ENCODE assay signal across 8 mouse cellular contexts in genomic region chr9:58841655-58842054, GRCm38 (mm10). TPM values are rescaled to one million over a fixed set of nuclear protein-coding genes. Genes with fewer than 3 reads are reported as not detected.
DNase-seq lines count a peak whose midpoint lies in the region; ATAC-seq lines count a peak whose summit lies in the region.

No protein-coding gene starts in this region.

- H3K4me3 ChIP-seq in heart, embryonic 12.5 days, result no peak overlapping the region

- H3K4me2 ChIP-seq in heart, embryonic 12.5 days, result no peak overlapping the region

- H3K9me3 ChIP-seq in heart, embryonic 12.5 days (replicated peaks), result no peaks in the 10 kb centered on the region

- peaks cover 48% of the 10 kb centered on the region for H3K4me1 ChIP-seq in heart, embryonic 12.5 days (replicated peaks)

- peak; percentile 46 to 54 for DNase-seq in heart, postnatal 36 days
- DNase-seq in A20 (ENCODE audit: low read depth, low spot score), result peak; percentile 44
- peak; percentile 39 for DNase-seq in adrenal gland, adult 8-10 months
- peak; percentile 29 for DNase-seq in gastrocnemius, postnatal 14 days
- peak; percentile 71 for DNase-seq in lung, postnatal 14 days
- no peak for DNase-seq in right cerebral cortex, adult 2 months (ENCODE audit: low spot score in 2 of 2)

- peaks cover 8% of the 10 kb centered on the region for H3K36me3 ChIP-seq in heart, embryonic 12.5 days

- intact Hi-C loops in heart, postnatal 36 days (cut with DNase I), result no loop called here
- intact Hi-C loops in gastrocnemius, postnatal 14 days (cut with DNase I; ENCODE audit: low total_unique reads), result no loop called here

- H3K27me3 ChIP-seq in heart, embryonic 12.5 days (replicated peaks), result no peaks in the 10 kb centered on the region

- H3K27ac ChIP-seq in heart, embryonic 12.5 days (ENCODE audit: poor library complexity, severe bottlenecking), result no peak overlapping the region

- no peak overlapping the region for H3K9ac ChIP-seq in heart, embryonic 12.5 days

- no peak for ATAC-seq in heart, embryonic 12.5 days (ENCODE audit: insufficient number of reproducible peaks, low FRiP score)
- ATAC-seq in erythroblast, adult 5-6 weeks (replicated peaks; ENCODE audit: low FRiP score, poor library complexity, severe bottlenecking), result no peak

- 21% methylated on average over 6 of the region's 6 CpGs for WGBS in heart, embryonic 12.5 days

RNA-seq across cellular contexts. Expression of gene Hcn4, which starts 18.4 kb away (rescaled TPM):
- total RNA-seq in heart, postnatal 36 days (2021), result 1 to 10 TPM; 6.2 to 7.2 TPM
- 2.3 and 2.5 TPM in 2 replicates for polyA plus RNA-seq in heart, embryonic 12.5 days (2016; fragmentation: Nextera tagmentation; extraction: Ambion mirVana)
- total RNA-seq in adrenal gland, adult 8-10 months (2022), result 1 to 10 TPM in 3 of 4 experiments, under 1 TPM in 1; 0.84 to 2.3 (median 2.1) TPM
- total RNA-seq in gastrocnemius, postnatal 14 days (2021), result under 1 TPM; 0.13 to 0.76 TPM
- total RNA-seq in erythroblast, adult 5-6 weeks (2015; ENCODE audit: low replicate concordance), result not detected in 2 replicates
- total RNA-seq in erythroblast, adult 5-6 weeks (2017; ENCODE audit: low replicate concordance), result not detected in 2 replicates

Comparison
In these comparisons a context has a peak if more than half of its experiments do, and no peak if none do; other contexts are left out.
1. DNase-seq: peak in heart, postnatal 36 days (2 of 2), A20 (single experiment), adrenal gland, adult 8-10 months (single experiment), gastrocnemius, postnatal 14 days (single experiment) and lung, postnatal 14 days (single experiment); none in right cerebral cortex, adult 2 months (0 of 2).